25 mouse cellular contexts compared by ENCODE assay signal in genomic region chr8:40064145-40064544, GRCm38 (mm10).
A peak's percentile ranks its signal among the peaks of the same experiment; 100 is the strongest.
DNase-seq lines count a peak whose midpoint lies in the region; ATAC-seq and TF ChIP-seq lines count a peak whose summit lies in the region.
"Had no signal": no experiment of that assay in that cellular context is flagged by ENCODE, and none has a peak within 500 bp of the region (broad histone marks: within the 10 kb centered on the region; RNA-seq: fewer than 3 reads in every experiment).

No protein-coding gene starts in this region.

- no peaks in the 10 kb centered on the region for H3K9me3 ChIP-seq in forebrain, embryonic 13.5 days (replicated peaks)
- H3K9me3 ChIP-seq in forebrain, embryonic 15.5 days = no peaks in the 10 kb centered on the region
- no peaks in the 10 kb centered on the region for H3K9me3 ChIP-seq in neural tube, embryonic 11.5 days (ENCODE audit: control insufficient read depth, low read length)
- H3K9me3 ChIP-seq: embryonic facial prominence, embryonic 15.5 days; G1E; heart, embryonic 13.5 days; hindbrain, embryonic 13.5 days had no signal

- peak; percentile 38; the same call in 1 of the 2 replicates for ATAC-seq in forebrain, embryonic 13.5 days
- ATAC-seq in forebrain, embryonic 15.5 days (replicated peaks) = no peak
- peak; percentile 71 for ATAC-seq in neural tube, embryonic 11.5 days (ENCODE audit: insufficient read depth, low FRiP score, low TSS enrichment)
- ATAC-seq: CD4-positive, CD25-positive, alpha-beta regulatory T cell, adult 4 months; hindbrain, postnatal 0 days; Patski had no signal

- H3K4me1 ChIP-seq in forebrain, embryonic 13.5 days = peaks cover 4% of the 10 kb centered on the region
- H3K4me1 ChIP-seq in forebrain, embryonic 15.5 days = no peaks in the 10 kb centered on the region
- no peaks in the 10 kb centered on the region for H3K4me1 ChIP-seq in neural tube, embryonic 11.5 days (ENCODE audit: control insufficient read depth, insufficient read depth, low read length)
- no peaks in the 10 kb centered on the region for H3K4me1 ChIP-seq in lung, adult 2 months (ENCODE audit: control insufficient read depth, insufficient read depth, low read length)
- H3K4me1 ChIP-seq: embryonic facial prominence, embryonic 15.5 days; heart, embryonic 13.5 days; hindbrain, embryonic 13.5 days had no signal

- DNase-seq in embryo, embryonic 10 days (ENCODE audit: low spot score) = peak; percentile 6
- no peak for DNase-seq in embryo, embryonic 11 days
- no peak for DNase-seq in neural tube, embryonic 11.5 days (ENCODE audit: low spot score)
- DNase-seq in neural tube, embryonic 10.5 days (ENCODE audit: extremely low spot score, low spot score) = no peak
- DNase-seq in mesoderm, embryonic 11.5 days (ENCODE audit: low read depth, low spot score) = peak; percentile 7
- no peak for DNase-seq in lung, adult 2 months
- DNase-seq: adrenal gland, adult 2 months; adrenal gland, postnatal 25 days; B cell, adult 2 months; cerebellum, adult 2 months; cerebellum, postnatal 10 days; gastrocnemius, postnatal 36 days; heart, adult 11 months; heart, postnatal 36 days; kidney, adult 11 months had no signal

- TF ChIP-seq POLR2A in lung, adult 2 months (IDR thresholded peaks at IDR 0.05; ENCODE audit: borderline replicate concordance, extremely low read depth, low read depth, low read length) = no peak

- no peak overlapping the region for H3K4me3 ChIP-seq in forebrain, embryonic 13.5 days
- no peak overlapping the region for H3K4me3 ChIP-seq in forebrain, embryonic 15.5 days
- H3K4me3 ChIP-seq in neural tube, embryonic 11.5 days (ENCODE audit: low read depth, low read length) = no peak overlapping the region
- H3K4me3 ChIP-seq in lung, adult 2 months (replicated peaks; ENCODE audit: extremely low read depth, low read depth, low read length) = no peak overlapping the region
- H3K4me3 ChIP-seq: embryonic facial prominence, embryonic 15.5 days; erythroblast, embryonic 14.5 days; heart, embryonic 13.5 days; hindbrain, embryonic 13.5 days had no signal

- H3K27ac ChIP-seq in forebrain, embryonic 13.5 days = no peak overlapping the region
- H3K27ac ChIP-seq in forebrain, embryonic 15.5 days (replicated peaks) = no peak overlapping the region
- no peak overlapping the region for H3K27ac ChIP-seq in neural tube, embryonic 11.5 days (ENCODE audit: low read depth, low read length)
- H3K27ac ChIP-seq: embryonic facial prominence, embryonic 15.5 days; heart, embryonic 13.5 days; hindbrain, embryonic 13.5 days; hindbrain, postnatal 0 days had no signal

- H3K36me3 ChIP-seq in forebrain, embryonic 13.5 days (ENCODE audit: poor library complexity, severe bottlenecking) = no peaks in the 10 kb centered on the region
- H3K36me3 ChIP-seq in forebrain, embryonic 15.5 days = no peaks in the 10 kb centered on the region
- no peaks in the 10 kb centered on the region for H3K36me3 ChIP-seq in neural tube, embryonic 11.5 days (ENCODE audit: control insufficient read depth, insufficient read depth, low read length)
- H3K36me3 ChIP-seq: embryonic facial prominence, embryonic 15.5 days; G1E; heart, embryonic 13.5 days; hindbrain, embryonic 13.5 days had no signal

- TF ChIP-seq CTCF in lung, adult 2 months (IDR thresholded peaks at IDR 0.05; ENCODE audit: insufficient read depth, low read length) = no peak

- H3K9ac ChIP-seq in forebrain, embryonic 13.5 days = no peak overlapping the region
- no peak overlapping the region for H3K9ac ChIP-seq in forebrain, embryonic 15.5 days (replicated peaks)
- H3K9ac ChIP-seq in neural tube, embryonic 11.5 days (ENCODE audit: low read length) = no peak overlapping the region
- H3K9ac ChIP-seq: embryonic facial prominence, embryonic 15.5 days; heart, embryonic 13.5 days; hindbrain, embryonic 13.5 days had no signal

- no peak overlapping the region for H3K4me2 ChIP-seq in forebrain, embryonic 13.5 days
- H3K4me2 ChIP-seq in forebrain, embryonic 15.5 days (replicated peaks) = no peak overlapping the region
- no peak overlapping the region for H3K4me2 ChIP-seq in neural tube, embryonic 11.5 days (ENCODE audit: low read depth)
- H3K4me2 ChIP-seq: embryonic facial prominence, embryonic 15.5 days; heart, embryonic 13.5 days; hindbrain, embryonic 13.5 days had no signal

- H3K27me3 ChIP-seq in forebrain, embryonic 13.5 days = no peaks in the 10 kb centered on the region
- H3K27me3 ChIP-seq in forebrain, embryonic 15.5 days = no peaks in the 10 kb centered on the region
- no peaks in the 10 kb centered on the region for H3K27me3 ChIP-seq in neural tube, embryonic 11.5 days (ENCODE audit: control insufficient read depth, insufficient read depth, low read length)
- H3K27me3 ChIP-seq: embryonic facial prominence, embryonic 15.5 days; heart, embryonic 13.5 days; hindbrain, embryonic 13.5 days; Patski had no signal

Comparison
In these comparisons a context has a peak if more than half of its experiments do, and no peak if none do; other contexts are left out.
1. DNase-seq: peak in embryo, embryonic 10 days (single experiment) and mesoderm, embryonic 11.5 days (single experiment); none in embryo, embryonic 11 days (single experiment), neural tube, embryonic 11.5 days (single experiment), neural tube, embryonic 10.5 days (single experiment) and lung, adult 2 months (single experiment).